Mouse (Mus musculus): Measurements from ENCODE around the gene Cbln3.

GRCm38 (mm10) chr14:55922475-55923232, 38.5 kb upstream of the Cbln3 start:
- TF ChIP-seq GATA1 (IDR thresholded peaks at IDR 0.05; ENCODE audit: low read length) (peak; percentile 38; the same call in 1 of the 2 replicates), TAL1 (IDR thresholded peaks at IDR 0.05; ENCODE audit: low read length) (peak; percentile 44)
